9 mouse cellular contexts compared by ENCODE assay signal in the genomic region with DNA sequence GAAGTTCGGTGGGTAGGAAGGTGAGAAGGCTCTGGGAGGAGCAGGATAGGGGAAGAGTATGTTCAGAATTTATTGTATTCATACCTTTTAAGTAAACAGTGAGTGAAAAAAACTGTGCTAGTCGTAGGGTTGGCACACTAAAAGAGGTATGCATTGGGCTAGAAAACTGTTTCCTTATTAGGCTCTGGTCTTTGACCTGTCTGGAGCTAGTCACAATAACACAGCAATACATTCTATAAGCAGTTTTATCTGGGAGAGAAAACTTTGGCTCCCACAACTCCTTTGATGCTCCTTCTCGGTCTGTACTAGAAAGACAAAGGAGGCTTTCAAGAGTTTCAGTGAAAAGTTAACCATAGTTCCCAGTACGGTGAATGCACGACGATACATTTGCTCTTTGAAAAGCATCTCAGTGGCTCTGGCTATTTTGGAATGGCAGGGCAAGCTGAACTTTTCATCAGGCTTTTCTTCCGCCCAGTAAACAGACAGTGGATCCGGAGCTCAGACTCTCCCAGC. TPM values are rescaled to one million over a fixed set of nuclear protein-coding genes. Genes with fewer than 3 reads are reported as not detected.
DNase-seq lines count a peak whose midpoint lies in the region; ATAC-seq and TF ChIP-seq lines count a peak whose summit lies in the region.
"Had no signal": no experiment of that assay in that cellular context is flagged by ENCODE, and none has a peak within 500 bp of the region (broad histone marks: within the 10 kb centered on the region; RNA-seq: fewer than 3 reads in every experiment).

No protein-coding gene starts in this region.

- H3K27ac ChIP-seq in heart, embryonic 14.5 days (replicated peaks in 1 of 2; ENCODE audit: control insufficient read depth in 1 of 2, insufficient read depth in 1 of 2, low read depth in 2 of 2, low read length in 2 of 2): peak overlapping the region; percentile 39 to 55; a peak in 3 of 4 replicates
- H3K27ac ChIP-seq in ES-E14 (ENCODE audit: insufficient read depth, low read depth, low read length, poor library complexity, severe bottlenecking) (no peak overlapping the region), macrophage (no peak overlapping the region)
- no peak overlapping the region for H3K27ac ChIP-seq in forebrain, embryonic 16.5 days (ENCODE audit: low read length)

- no peak for DNase-seq in heart, postnatal 14 days
- DNase-seq in ES-E14 (ENCODE audit: low read depth, low spot score): no peak
- no peak for DNase-seq in layer of hippocampus, postnatal 14 days (ENCODE audit: low spot score in 2 of 2)
- no peak for DNase-seq in layer of hippocampus, adult 9-11 months
- no peak for DNase-seq in thymus, postnatal 36 days

- peak overlapping the region; percentile 76 for H3K9ac ChIP-seq in heart, embryonic 14.5 days (ENCODE audit: low read length)
- peak overlapping the region; percentile 18; the same call in 1 of the 2 replicates for H3K9ac ChIP-seq in ES-E14 (ENCODE audit: insufficient read depth, low read depth, low read length, poor library complexity, severe bottlenecking)
- H3K9ac ChIP-seq in forebrain, embryonic 16.5 days (replicated peaks; ENCODE audit: low read depth, low read length): peak overlapping the region; percentile 71

- H3K4me2 ChIP-seq in heart, embryonic 14.5 days (ENCODE audit: low read length): peak overlapping the region; percentile 52
- H3K4me2 ChIP-seq in forebrain, embryonic 16.5 days (ENCODE audit: low read length): peak overlapping the region; percentile 54

- in situ Hi-C loops in ES-E14 (cut with MboI; ENCODE audit: low sequenced_read_pairs in 2 of 2, unreplicated experiment in 2 of 2): no loop called here

- no peaks in the 10 kb centered on the region for H3K9me3 ChIP-seq in heart, embryonic 14.5 days (ENCODE audit: control insufficient read depth, low read length)
- H3K9me3 ChIP-seq in ES-E14 (ENCODE audit: control insufficient read depth, insufficient read depth, low read depth, low read length): no peaks in the 10 kb centered on the region
- no peaks in the 10 kb centered on the region for H3K9me3 ChIP-seq in forebrain, embryonic 16.5 days (ENCODE audit: control insufficient read depth, low read length)

- intact Hi-C loops in heart, postnatal 14 days (cut with DNase I): no loop called here

- no peaks in the 10 kb centered on the region for H3K36me3 ChIP-seq in heart, embryonic 14.5 days (ENCODE audit: control insufficient read depth, insufficient read depth, low read length)
- H3K36me3 ChIP-seq in ES-E14 (ENCODE audit: control insufficient read depth, insufficient read depth, low read length, poor library complexity, severe bottlenecking) (no peaks in the 10 kb centered on the region), macrophage (ENCODE audit: inconsistent target) (no peaks in the 10 kb centered on the region)
- H3K36me3 ChIP-seq in forebrain, embryonic 16.5 days (ENCODE audit: control insufficient read depth, insufficient read depth): no peaks in the 10 kb centered on the region

- H3K27me3 ChIP-seq in heart, embryonic 14.5 days (ENCODE audit: control insufficient read depth, insufficient read depth, low read length): no peaks in the 10 kb centered on the region
- no peaks in the 10 kb centered on the region for H3K27me3 ChIP-seq in forebrain, embryonic 16.5 days (replicated peaks; ENCODE audit: control insufficient read depth, insufficient read depth, low read length)

- ATAC-seq in heart, embryonic 14.5 days (ENCODE audit: insufficient number of reproducible peaks, insufficient read depth, low FRiP score, low read depth): no peak
- ATAC-seq in forebrain, embryonic 16.5 days: peak; percentile 43; the same call in 1 of the 2 replicates

- H3K4me1 ChIP-seq in heart, embryonic 14.5 days (ENCODE audit: control insufficient read depth in 2 of 2, insufficient read depth in 2 of 2, low read length in 2 of 2): no peaks in the 10 kb centered on the region
- no peaks in the 10 kb centered on the region for H3K4me1 ChIP-seq in ES-E14 (ENCODE audit: control insufficient read depth in 2 of 2, insufficient read depth in 2 of 2, low read length in 2 of 2, poor library complexity in 1 of 2)
- 0 out of 2 replicates have a peak, but pooled peaks cover 5% of the 10 kb centered on the region for H3K4me1 ChIP-seq in forebrain, embryonic 16.5 days (replicated peaks; ENCODE audit: control insufficient read depth, insufficient read depth, low read length)

- no peaks in the 10 kb centered on the region for H3K79me2 ChIP-seq in macrophage (ENCODE audit: inconsistent target)

- WGBS in heart, embryonic 14.5 days: 24% methylated on average over 8 of the region's 8 CpGs
- WGBS in forebrain, embryonic 16.5 days: 22% methylated on average over 8 of the region's 8 CpGs
- WGBS in macrophage (ENCODE audit: missing documents): 34% methylated on average over 7 of the region's 8 CpGs

- peak overlapping the region; percentile 56 to 68 for H3K4me3 ChIP-seq in heart, embryonic 14.5 days (ENCODE audit: control insufficient read depth in 1 of 2, insufficient read depth in 1 of 2, low read depth in 1 of 2, low read length in 2 of 2)
- H3K4me3 ChIP-seq in ES-E14 (ENCODE audit: insufficient read depth in 1 of 2, low read depth in 1 of 2, low read length in 2 of 2, poor library complexity in 1 of 2, severe bottlenecking in 1 of 2) (peak overlapping the region; percentile 72 to 75), macrophage (ENCODE audit: inconsistent target) (peak overlapping the region; percentile 29; the same call in 1 of the 2 replicates)
- peak overlapping the region; percentile 57 for H3K4me3 ChIP-seq in forebrain, embryonic 16.5 days (replicated peaks; ENCODE audit: low read length)

TF ChIP-seq in ES-E14, 5 proteins besides CTCF, POLR2A, EP300 and RAD21:
- TF ChIP-seq ZNF384 (IDR thresholded peaks at IDR 0.05; ENCODE audit: low read depth, low read length): no peak
- no peak for TF ChIP-seq CHD2 (IDR thresholded peaks at IDR 0.05; ENCODE audit: low read depth, low read length)
- no peak for TF ChIP-seq MAFK (IDR thresholded peaks at IDR 0.05; ENCODE audit: insufficient read depth, low read depth, low read length)
- TF ChIP-seq ZC3H11A (IDR thresholded peaks at IDR 0.05; ENCODE audit: borderline replicate concordance, low read depth, low read length): no peak
- no peak for TF ChIP-seq HCFC1 (IDR thresholded peaks at IDR 0.05; ENCODE audit: borderline replicate concordance, insufficient read depth, low read length)

RNA-seq across cellular contexts. Expression of a gene that starts 0.6 kb away (rescaled TPM):
- 4.4 and 4.5 TPM in 2 replicates for polyA plus RNA-seq in heart, embryonic 14.5 days (2014; fragmentation: Nextera tagmentation; extraction: Ambion mirVana)
- total RNA-seq in heart, postnatal 14 days (2021): 1 to 10 TPM; 4.1 to 6.1 TPM
- total RNA-seq in ES-E14 (2012; rRNA removed): 2.1 and 2.6 TPM in 2 replicates
- polyA plus RNA-seq in forebrain, embryonic 16.5 days (2015; fragmentation: Nextera tagmentation; extraction: Ambion mirVana): 3.0 and 3.8 TPM in 2 replicates
- total RNA-seq in macrophage (2018; cell fraction: chromatin; rRNA removed): under 1 TPM in 15 of 26 experiments, not detected in 11; 0.12 to 0.73 (median 0.42) TPM
- 1 to 10 TPM in 4 of 26 experiments, under 1 TPM in 22; 0.19 to 1.3 (median 0.50) TPM for total RNA-seq in macrophage (2018; cell fraction: cytosol; rRNA removed)
- total RNA-seq in macrophage (2018; cell fraction: nucleus; rRNA removed): 1 to 10 TPM in 4 of 26 experiments, under 1 TPM in 21, not detected in 1; 0.12 to 3.1 (median 0.45) TPM
- 0.45 to 1.3 TPM (median 0.56 TPM) in 3 replicates for polyA plus RNA-seq in macrophage (2018)
- total RNA-seq in layer of hippocampus, postnatal 14 days (2021): 10 to 100 TPM in 1 of 2 experiments, 1 to 10 TPM in 1; 8.4 to 11.9 TPM

RNA-seq across cellular contexts. Expression of a gene that starts 11.6 kb away (rescaled TPM):
- 0.42 TPM in 1 of 2 replicates, not detected in the other for polyA plus RNA-seq in heart, embryonic 14.5 days (2014; fragmentation: Nextera tagmentation; extraction: Ambion mirVana)
- total RNA-seq in heart, postnatal 14 days (2021): under 1 TPM in 1 of 2 experiments, not detected in 1; 0.76 TPM
- 0.69 TPM in 1 of 2 replicates, not detected in the other for total RNA-seq in ES-E14 (2012; rRNA removed)
- polyA plus RNA-seq in forebrain, embryonic 16.5 days (2015; fragmentation: Nextera tagmentation; extraction: Ambion mirVana): not detected in 2 replicates
- not detected for total RNA-seq in macrophage (2018; cell fraction: chromatin; rRNA removed)
- total RNA-seq in macrophage (2018; cell fraction: cytosol; rRNA removed): under 1 TPM in 8 of 26 experiments, not detected in 18; 0.27 to 0.66 (median 0.44) TPM
- 1 to 10 TPM in 1 of 26 experiments, not detected in 25; 1.4 TPM for total RNA-seq in macrophage (2018; cell fraction: nucleus; rRNA removed)
- polyA plus RNA-seq in macrophage (2018): not detected in 3 replicates
- total RNA-seq in layer of hippocampus, postnatal 14 days (2021): 1 to 10 TPM in 1 of 2 experiments, not detected in 1; 1.4 TPM

RNA-seq across cellular contexts. Expression of a gene that starts 15.3 kb away (rescaled TPM):
- polyA plus RNA-seq in heart, embryonic 14.5 days (2014; fragmentation: Nextera tagmentation; extraction: Ambion mirVana): 0.27 TPM in 1 of 2 replicates, not detected in the other
- total RNA-seq in heart, postnatal 14 days (2021): not detected
- total RNA-seq in ES-E14 (2012; rRNA removed): not detected in 2 replicates
- polyA plus RNA-seq in forebrain, embryonic 16.5 days (2015; fragmentation: Nextera tagmentation; extraction: Ambion mirVana): not detected in 2 replicates
- total RNA-seq in macrophage (2018; cell fraction: chromatin; rRNA removed): not detected
- total RNA-seq in macrophage (2018; cell fraction: cytosol; rRNA removed): not detected
- not detected for total RNA-seq in macrophage (2018; cell fraction: nucleus; rRNA removed)
- not detected in 3 replicates for polyA plus RNA-seq in macrophage (2018)
- total RNA-seq in layer of hippocampus, postnatal 14 days (2021): not detected
- polyA plus RNA-seq: frontal cortex, adult 2 months had no signal

Comparison
In these comparisons a context has a peak if more than half of its experiments do, and no peak if none do; other contexts are left out.
1. H3K27ac ChIP-seq: peak in heart, embryonic 14.5 days (2 of 2); none in ES-E14 (single experiment), forebrain, embryonic 16.5 days (single experiment) and macrophage (single experiment).
2. H3K9ac ChIP-seq: peak in every context shown above with its lines; median percentile 76 in heart, embryonic 14.5 days; 71 in forebrain, embryonic 16.5 days; 18 in ES-E14.
3. Peak in every context shown above with its lines, with median percentiles within 50 percentile points of each other: H3K4me3 ChIP-seq.